Mouse (Mus musculus): Measurements from ENCODE around the gene Hnrnpf.
"Not testable (repeated sequence)": the region's sequence is repeated elsewhere in the genome, so short reads cannot be mapped to it uniquely, and the experiment has no call there.

Gene Hnrnpf

GRCm38 (mm10) chr6:117900126-117901080, at the start of gene Hnrnpf:
TSS of gene Hnrnpf (plus strand) at chr6:117900324.
- peak; percentile 59 for DNase-seq (ENCODE audit: low read depth, low spot score)

GRCm38 (mm10) chr6:117851747-117852146, 48.4 kb upstream of the Hnrnpf start:
- peak; percentile 29 for DNase-seq (ENCODE audit: low read depth, low spot score)

DNA sequence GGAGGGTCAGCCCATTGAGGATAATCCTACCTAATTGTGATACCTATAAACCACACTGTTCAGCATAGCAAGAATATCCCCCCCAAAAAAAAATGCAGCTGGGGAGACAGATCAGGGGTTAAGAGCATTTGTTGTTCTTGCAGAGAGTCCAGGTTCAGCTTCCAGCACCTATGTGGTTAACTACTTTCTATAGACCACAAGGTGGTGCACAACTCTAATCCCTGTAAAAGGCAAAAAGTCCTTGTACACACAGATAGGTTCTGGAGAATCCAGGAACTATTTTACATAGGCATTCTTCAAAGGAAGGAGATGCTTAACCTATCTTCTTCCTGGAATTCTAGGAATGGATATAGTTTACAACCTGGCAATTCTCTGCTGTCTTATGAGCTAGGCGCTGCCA, 42.1 kb upstream of the Hnrnpf start:
- DNase-seq (ENCODE audit: low read depth, low spot score) = peak; percentile 51

GRCm38 (mm10) chr6:117861848-117862247, 38.3 kb upstream of the Hnrnpf start, which contains the start of gene Zfp239:
TSS of gene Zfp239 (plus strand) at chr6:117862100.
- peak; percentile 25 for DNase-seq (ENCODE audit: low read depth, low spot score)

DNA sequence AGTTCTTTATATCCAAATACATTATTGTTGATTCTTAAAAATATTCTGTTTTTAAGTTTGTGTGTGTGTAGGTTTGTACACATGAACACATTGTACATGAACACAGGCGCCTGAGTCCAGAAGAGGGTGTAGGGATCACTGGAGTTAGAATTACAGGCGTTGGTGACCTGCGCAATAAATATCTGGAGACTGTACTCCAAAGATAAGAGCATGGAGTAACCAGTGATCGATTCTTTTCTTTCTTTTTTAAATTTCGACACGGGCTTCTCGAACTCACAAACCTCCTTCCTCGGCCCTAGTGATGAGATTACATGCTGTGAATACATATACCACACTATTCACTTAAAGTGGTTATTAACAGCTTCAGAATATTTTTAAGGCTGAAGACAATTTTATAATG, 37.7 kb upstream of the Hnrnpf start:
- DNase-seq (ENCODE audit: low read depth, low spot score) = no peak

- peak; percentile 81 for DNase-seq (ENCODE audit: low read depth, low spot score)
Measured at GRCm38 (mm10) chr6:117862899-117863620, 37.1 kb upstream of the Hnrnpf start.

DNA sequence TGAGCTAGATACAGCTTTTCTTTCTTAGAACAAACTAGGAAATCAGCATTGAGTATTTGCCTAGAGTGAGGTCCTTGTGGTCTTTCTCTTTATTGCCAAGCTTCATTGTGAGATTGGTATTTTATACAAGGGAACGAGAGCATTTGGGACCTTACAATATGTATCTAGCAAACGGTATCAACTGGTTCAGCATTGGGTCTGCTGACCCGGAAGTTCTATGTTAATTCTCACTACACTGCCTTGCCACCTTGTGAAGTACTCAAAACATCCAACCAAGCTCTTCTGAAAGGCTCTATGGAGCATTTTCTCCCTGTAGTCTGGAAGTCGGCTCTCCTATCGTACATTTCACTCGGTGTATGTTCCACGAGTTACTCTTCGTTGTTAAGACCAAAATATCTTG, 36.4 kb upstream of the Hnrnpf start:
- no peak for DNase-seq (ENCODE audit: low read depth, low spot score)

DNA sequence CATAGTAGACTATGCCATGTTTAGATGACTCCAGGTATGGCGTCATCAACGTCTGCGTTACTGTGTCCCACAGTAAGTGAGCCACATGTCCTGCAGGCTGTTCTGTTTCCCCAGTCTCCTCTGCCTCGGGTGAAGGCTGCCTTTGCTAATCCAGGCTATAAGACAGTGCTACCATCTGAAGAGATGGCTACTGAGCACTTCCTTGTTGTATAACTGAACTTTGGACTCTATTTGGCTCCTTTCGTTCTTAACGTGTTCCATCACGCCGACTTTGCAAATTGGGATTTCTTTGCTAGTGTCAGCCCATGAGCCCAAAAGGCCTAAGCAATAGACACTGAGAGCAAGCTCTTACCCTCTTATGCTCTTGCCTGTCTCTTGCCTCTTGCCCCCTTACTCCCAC, 31.9 kb upstream of the Hnrnpf start:
- no peak for DNase-seq (ENCODE audit: low read depth, low spot score)

DNA sequence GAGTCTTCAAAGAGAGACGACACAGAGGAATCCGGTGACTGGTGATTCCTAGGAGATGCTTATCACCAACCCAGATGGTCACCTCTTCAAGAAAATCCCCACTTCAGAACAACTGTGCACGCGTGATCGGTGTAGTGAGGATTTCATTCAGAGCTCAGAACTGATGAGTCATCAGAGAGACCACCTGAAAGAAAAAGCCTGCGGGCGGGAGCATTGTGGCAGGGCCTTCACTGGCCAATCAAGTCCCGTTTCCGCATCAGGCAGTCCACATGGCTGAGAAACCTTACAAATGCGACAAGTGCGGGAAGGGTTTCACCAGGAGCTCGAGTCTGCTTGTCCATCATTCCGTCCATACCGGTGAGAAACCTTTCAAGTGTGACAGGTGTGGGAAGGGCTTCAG, 29.1 kb upstream of the Hnrnpf start:
- DNase-seq (ENCODE audit: low read depth, low spot score) = peak; percentile 68

- DNase-seq (ENCODE audit: low read depth, low spot score) = not testable (repeated sequence)
Measured at GRCm38 (mm10) chr6:117873450-117873849, 26.7 kb upstream of the Hnrnpf start.

DNA sequence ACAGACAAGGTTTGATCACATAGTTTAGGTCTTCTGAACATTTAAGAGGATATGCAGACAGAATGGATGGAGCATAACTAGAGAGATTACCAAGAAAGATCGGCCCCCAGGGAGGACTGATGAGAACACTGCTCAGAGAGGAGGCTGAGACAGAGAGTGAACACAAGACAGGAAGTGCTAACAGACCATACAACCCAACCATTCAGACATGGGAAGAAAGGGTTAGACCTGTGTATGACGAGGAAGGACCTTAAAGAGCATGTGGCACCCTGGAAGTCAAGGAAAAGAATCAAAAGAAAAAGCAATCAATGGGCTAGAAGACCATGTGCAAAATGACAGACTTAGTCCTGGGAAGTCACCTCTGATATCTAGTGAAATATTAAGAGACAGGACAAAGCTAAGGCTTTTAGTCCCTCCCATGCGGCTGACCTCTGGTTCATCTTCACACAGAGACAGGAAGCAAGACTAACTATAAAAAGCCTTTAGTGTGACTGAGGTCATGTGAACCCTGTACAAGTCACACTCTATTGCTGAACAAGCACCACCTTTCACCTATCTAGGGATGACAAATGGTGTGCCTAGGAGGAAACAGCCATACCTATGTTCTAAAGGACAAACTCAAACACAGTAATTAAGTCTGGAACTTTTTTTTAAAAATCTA, 25.4 kb upstream of the Hnrnpf start:
- no peak for DNase-seq (ENCODE audit: low read depth, low spot score)

DNA sequence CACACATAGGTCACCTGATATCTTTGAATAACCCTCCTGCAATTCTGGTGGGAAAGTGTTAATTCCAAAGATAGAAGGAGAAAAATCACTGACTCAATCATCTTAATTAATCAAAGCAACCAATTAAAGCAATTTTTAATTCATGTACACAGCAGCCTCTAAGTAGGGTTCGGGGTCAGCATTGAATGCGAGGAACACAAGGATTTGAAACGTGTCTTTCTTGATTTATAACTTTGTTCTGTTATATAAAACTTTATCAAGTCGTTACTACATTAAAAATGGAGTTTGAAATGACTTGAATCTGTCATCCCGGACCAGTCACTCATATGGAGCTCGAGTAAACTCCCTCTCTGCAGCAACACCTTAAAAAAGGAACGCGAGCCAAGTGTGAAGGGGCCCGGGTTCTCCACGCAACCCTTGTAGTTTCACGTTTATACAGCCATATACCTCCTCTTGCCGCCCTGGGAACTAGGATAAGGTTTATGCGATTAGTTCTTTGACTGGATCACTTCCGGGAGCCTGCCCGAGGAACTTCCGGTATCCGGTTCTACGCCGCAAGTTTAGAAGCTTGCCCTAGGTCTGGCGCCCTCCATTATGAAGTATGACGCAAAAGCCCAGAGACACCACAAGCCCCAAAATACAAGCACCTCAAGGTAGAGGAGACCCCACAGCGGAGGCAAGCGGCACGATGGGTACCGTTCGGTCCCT, 21.3 kb upstream of the Hnrnpf start:
- peak; percentile 93 for DNase-seq (ENCODE audit: low read depth, low spot score)

DNA sequence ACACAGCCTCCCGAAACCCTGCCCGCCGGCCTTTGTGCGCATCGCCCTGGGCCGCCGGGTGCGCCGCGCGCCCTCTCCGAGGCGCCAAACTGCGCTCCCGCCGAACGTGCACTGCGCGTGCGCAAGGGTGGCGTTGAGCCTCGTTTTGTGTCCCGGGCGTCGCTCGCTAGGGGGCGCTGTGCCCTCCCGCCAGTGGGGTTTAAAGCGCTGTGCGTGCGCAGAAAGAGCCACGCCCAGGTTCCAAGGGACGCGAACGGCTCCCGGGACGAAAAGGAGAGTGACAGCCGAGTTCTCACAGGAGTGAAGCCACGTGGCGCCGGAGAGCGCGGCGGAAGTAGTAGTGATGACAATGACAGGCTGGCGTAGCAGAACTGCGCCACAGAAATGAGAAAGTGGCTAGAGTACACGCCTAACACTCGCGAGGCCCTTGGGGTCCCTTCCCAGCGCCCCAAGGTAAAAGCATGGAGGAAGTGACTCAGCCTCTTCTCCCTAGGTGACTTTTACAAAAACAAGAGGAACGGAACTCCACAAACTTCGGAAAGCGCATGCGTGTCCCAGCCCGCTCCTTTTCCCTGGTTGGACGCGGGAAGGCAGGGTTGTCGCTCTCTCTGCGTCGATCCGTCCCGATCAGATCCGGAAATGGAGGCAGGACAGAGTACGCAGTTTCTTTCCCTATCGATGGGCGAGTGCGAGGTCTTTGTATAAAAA, 20.6 kb upstream of the Hnrnpf start:
- DNase-seq (ENCODE audit: low read depth, low spot score) = peak; percentile 99

DNA sequence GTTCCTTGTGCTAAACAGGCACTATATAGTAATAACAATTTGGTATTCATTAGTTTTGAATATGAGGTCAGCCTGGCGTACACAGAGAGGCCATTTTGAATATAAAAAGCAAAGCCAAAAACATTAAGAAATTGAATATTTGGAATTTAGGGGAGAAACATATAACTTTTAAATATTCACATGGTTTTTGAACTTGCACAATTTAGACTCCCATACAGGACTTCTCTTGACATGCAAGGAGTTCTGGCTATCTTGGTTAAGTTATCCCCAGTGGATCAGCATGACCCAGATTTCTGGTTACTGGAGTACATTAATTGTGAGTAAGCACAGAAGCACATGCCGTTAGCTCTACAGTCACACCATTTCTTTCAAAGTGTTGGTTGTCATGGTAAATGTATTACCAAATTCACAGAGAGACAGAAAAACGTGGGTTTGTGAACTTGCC, 19.7 kb upstream of the Hnrnpf start:
- no peak for DNase-seq (ENCODE audit: low read depth, low spot score)

GRCm38 (mm10) chr6:117881229-117881628, 18.9 kb upstream of the Hnrnpf start:
- DNase-seq (ENCODE audit: low read depth, low spot score) = peak; percentile 35

- peak; percentile 64 for DNase-seq (ENCODE audit: low read depth, low spot score)
Measured at GRCm38 (mm10) chr6:117881997-117882396, 18.1 kb upstream of the Hnrnpf start.

GRCm38 (mm10) chr6:117885943-117886342, 14.2 kb upstream of the Hnrnpf start:
- no peak for DNase-seq (ENCODE audit: low read depth, low spot score)

DNA sequence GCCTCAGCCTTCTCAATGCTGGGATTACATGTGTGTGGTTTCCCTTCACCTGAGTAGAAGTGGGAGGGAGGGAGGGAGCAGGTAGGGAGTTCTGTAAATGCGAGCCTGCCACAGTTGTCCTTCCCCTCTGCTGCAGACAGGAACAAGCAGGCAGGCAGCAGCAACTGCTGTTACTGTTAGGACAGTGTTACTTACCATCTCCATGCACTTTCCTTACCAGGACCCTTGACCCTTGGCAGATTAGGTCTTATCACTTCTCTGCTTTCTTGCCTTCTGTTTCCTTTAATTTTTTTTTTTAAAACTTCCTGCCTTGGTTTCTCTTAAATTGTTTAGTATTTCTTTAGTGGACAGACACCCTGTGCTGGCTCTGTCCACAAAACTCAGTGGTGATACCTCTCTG, 12.1 kb upstream of the Hnrnpf start:
- DNase-seq (ENCODE audit: low read depth, low spot score) = no peak

- DNase-seq (ENCODE audit: low read depth, low spot score) = no peak
Measured at GRCm38 (mm10) chr6:117888642-117889096, 11.5 kb upstream of the Hnrnpf start.

GRCm38 (mm10) chr6:117890257-117890656, 9.9 kb upstream of the Hnrnpf start:
- DNase-seq (ENCODE audit: low read depth, low spot score) = no peak

Data from ZHBTc4 (cell line).